Mouse (Mus musculus) layer of hippocampus, postnatal 10 days (tissue): ENCODE data around the gene Slc16a1. TPM values are rescaled to one million over a fixed set of nuclear protein-coding genes. Genes with fewer than 3 reads are reported as not detected.

Source experiments
- DNase-seq, 2 experiments: peaks; one replicate each; pipeline ENCODE4 v3.0.0; 2021; ENCODE audit warnings: low spot score in 2 of 2
- long read RNA-seq: library from polyadenylated mRNA; stranded (forward); transcript quantifications from one replicate; pipeline ENCODE4 v2.0.0, GENCODE M21; 2023
- total RNA-seq, 2 experiments: library from RNA; stranded (reverse); gene quantifications; 2 replicates each; pipeline ENCODE4 v1.2.3; 2021

The Slc16a1 gene
- total RNA-seq: 10 to 100 TPM; 76.3 to 82.4 TPM
- long read RNA-seq, full-length matches to known transcripts: 41 of 57 reads
- long read RNA-seq, partial matches to known transcripts: 14 of 57 reads
- long read RNA-seq, other reads (novel, unspliced or antisense): 2 of 57 reads

DNA sequence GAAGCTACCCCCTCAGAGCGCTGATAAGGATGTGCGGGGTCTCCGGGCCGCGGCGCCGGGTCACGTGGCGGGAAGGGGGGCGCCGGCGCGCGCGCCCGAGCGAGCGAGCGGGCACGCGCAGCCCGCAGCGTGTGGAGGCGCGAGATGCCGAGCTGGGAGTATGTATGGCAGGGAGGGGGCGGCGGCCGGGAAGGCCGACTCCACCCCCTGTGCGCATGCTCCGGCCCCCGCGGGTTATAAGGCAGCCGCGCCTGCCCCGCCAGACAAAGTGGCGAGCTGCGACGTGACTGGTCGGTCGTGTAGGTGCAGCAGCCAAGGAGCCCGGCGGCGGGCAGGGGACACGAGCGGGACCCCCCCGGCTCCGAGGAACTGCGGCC is at the start of gene Slc16a1:
Slc16a1 (plus strand) TSS at position 266 of the 377 bp plus-strand sequence.
- peak; percentile 81 to 89 for DNase-seq

DNA sequence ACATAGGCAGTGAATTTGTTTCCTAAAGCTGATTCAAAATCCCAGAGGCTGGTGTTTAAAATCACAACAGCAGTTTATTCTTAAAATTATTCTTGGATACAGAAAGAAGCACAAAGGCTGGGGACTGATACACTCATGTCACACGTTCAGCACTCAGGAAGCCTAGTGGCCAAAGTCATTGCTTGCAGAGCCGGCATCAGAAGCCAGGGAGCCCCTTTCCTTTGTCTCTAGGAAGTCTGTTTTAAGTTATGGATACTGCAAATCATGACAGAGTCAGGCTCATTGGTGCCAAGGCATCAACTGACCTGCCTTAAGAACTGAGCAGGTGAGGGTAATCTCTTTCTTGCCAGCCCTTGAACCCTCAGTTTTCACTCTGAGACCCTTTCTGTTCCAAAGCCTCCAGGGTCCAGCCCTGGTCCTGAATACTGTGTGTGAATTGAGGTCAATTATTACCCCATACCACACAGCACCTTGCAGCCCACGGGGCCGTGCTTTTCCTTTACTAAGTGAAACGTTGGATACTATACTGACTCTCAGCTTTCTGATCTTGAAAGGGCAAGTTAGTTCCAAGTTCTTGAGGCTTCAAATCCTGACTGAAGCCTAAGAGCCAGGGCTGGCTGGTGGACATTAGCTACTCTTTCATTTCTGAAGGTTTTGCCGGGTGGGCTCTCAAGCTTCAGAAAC is 41.9 kb upstream of the Slc16a1 start:
- no peak for DNase-seq

DNA sequence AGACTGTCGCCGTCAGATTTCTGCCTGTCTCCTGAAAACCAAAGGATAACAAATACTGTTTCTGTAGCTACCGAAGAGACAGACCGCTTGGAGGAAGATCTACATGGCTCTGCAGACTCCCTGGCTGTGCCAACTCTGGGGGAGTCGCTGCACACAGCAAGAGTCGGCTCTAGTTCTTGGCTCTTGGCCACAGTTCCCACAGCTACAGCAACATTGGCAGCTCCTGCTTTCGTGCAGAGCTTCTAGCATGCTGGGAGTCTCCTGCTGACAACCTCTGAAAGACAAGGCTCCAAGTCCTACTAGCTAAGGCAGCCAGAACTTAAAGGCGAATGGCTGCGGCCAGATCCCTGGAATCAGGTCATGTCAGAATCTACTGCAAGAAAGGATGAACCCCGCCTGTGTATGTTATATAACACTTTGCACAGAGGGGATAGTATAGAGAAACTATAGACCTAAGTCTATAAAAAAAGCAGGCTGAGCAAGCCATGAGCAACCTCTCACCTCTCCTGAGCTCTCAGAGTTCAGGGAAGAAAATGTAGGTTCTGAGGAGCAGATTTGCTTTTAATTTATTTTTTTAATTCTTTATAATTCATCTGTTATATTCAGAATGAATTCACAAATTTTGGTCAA is 41.2 kb upstream of the Slc16a1 start:
- peak; percentile 83 to 86 for DNase-seq

DNA sequence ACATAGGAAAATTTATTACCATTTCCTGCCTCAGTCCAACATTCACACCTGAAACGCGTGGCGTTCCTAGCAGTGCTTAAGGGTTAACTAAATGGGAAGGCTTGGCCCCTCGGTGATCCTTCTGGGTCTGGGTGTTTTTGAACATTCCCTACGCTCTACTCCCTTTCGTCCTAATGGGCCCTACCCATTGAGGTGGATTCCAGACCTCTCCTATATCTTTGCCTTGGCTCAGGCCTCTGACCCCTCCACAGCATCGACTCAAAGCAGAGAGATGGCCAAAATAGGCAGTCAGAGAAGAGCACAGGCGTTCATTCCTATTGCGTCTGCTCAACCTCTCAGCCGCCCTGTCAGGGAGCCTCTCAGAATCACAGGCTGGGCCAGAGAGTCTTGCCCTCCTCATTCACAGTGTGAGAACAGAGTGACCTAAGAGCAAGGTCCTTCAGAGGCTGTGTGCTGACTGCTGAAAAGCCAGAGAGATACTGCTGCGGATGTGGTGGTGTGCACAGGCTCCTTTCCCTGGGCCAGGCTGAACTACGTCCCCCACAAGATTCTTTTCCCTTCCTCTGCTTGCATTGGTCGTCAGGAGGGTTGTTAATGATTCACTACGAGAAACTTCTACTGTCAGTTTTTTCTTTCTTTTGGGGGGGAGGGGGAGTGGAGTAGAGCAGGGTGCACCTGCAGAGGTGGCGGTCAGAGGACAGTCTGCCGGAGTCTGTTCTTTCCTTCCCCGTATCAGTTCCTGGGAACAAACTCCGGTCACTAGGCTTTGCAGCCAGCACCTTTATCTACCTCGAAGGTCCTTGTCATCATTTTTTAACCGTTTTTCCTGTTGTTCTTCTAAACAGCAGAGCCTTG is 38.9 kb upstream of the Slc16a1 start:
- DNase-seq: no peak

DNA sequence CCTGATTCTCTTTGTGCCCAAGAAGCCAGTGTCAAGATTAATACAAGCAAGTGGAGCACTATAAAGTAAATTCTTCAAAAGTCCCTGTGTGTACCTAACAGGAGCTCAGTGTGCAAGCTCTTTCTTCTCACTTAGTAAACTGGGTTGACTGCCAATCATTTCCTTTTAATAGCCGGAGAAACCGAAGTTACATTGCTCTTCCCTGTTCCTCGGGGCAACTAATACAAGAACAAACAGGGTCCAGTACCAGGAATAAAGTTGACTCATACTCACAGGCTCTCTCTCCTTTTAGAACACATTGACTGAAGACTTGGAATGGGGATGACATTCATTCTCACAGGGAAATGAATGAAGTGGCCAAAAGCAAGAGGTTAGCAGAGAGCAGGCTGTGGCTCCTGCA is 37.8 kb upstream of the Slc16a1 start:
- no peak for DNase-seq

DNA sequence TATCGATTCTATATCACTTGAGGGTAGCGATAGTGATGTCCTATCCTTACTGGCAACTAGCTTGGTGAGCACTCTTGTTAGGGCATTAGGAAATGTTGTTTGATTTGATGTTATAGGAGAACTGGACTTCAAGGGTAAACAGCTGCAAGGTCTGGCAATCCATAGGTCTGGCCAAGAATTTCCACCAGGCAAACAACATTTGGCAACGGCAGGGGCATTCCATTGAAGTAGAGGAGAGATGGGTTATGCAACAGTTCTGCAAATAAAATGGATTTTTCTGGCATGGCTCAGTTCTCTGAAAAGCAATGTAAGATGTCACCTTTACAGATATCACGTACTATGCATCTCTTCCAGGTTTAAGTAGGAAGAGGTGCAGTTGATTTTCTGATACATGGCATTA is 36.8 kb upstream of the Slc16a1 start:
- DNase-seq: no peak

DNA sequence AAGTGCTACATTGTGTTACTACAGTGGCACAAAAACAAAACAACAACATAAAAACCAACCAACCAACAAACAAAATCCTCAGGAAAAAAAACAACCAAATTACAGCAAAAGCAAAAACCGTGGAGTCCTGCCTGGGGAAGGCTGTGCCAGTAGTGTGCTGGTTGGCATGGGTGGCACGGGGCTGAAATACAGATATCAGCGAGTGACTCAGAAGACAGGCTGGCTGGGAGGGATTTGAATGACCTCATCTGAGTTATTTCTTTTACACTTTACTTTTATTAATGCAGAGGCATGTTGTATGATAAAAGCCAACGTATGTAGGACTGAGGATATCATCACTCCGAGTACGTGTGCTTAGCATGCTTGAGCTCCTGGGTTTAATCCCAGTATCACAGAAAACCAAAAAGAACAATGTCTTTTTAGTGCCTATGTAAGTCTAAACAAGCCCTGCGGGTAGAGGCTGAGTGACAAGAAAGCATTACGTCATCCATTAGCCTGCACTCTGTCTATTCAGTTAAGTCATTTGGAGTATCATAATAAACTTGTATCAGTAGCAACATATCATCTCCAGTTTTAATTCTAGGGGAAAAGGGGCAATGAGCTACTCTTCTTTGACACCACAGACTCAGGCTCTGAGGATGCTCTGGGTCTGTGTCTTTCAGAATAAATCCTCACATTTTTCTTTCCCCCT is 28.6 kb upstream of the Slc16a1 start:
- DNase-seq: no peak

DNA sequence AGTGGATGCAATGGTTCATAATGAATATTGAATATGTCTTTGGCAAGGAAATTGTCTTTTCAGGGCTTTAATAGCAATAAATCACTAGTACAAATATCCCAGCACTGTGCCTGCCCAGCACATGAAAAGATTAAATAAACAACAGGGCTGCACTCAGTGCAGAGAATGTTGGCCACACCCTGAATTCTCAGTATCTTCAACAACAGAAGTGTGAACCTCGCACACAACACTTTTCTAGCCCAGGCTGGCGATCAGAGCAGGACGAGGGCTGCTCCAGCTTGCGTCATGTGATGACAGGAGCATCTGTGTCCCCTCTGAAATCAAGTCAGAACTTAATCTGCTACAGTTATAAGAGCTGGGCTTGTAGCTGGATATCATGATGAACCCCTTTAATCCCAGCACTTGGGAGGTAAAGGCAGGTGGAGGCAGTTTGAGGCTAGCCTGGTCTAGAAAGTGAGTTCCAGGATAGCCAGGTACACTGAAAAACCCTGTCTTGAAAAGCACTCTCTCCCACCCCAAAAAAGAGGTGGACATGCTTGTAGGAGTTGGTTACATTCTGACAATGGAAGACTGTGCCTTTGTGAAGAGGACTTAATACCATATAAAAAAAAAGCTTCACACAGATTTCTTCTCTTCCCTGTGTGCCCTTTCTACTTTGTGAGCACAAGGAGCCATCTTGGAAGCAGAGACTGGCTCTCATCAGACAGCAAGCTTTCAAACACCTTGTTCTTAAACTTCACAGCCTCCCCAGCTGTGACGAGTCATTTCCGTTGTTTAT is 27.8 kb upstream of the Slc16a1 start:
- no peak for DNase-seq

DNA sequence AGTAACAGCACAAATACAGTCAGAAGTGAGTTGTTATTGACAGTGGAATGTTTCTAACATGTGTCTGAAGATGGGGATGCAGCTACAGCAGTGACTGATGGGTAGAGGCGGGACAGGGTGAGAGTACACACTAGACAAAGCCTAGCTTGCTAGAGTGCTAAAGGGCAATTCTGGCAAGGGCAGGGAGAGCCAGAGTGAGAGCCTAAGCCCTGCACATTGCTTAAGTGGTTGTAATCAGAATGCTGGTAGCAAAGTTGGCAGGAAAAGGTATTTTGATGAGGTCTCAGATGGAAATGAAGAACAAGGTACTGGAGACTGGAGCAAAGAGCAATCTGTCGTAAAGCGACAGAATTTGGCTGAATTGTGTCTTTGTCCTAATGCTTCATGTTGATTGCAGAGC is 26.5 kb upstream of the Slc16a1 start:
- no peak for DNase-seq

DNA sequence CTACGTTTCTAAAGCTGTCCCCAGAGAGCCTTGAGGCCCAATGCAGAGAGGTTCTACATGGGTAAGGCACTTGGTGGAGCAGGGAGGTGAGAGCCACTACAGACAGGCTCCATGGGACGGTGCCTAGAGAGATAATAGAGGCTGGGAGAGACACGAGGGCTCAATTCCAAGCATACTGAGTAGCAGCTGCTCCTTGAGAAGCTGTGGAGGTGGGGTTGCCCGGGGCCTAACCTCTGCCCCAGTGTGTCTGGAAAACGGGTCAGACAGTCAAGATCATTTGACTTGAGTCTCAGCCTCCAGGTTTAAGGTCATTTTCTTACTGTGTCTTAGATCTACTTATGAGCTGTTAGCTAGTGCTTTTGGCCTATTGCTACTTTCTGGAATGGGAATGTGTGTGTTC is 25.4 kb upstream of the Slc16a1 start:
- DNase-seq: no peak

DNA sequence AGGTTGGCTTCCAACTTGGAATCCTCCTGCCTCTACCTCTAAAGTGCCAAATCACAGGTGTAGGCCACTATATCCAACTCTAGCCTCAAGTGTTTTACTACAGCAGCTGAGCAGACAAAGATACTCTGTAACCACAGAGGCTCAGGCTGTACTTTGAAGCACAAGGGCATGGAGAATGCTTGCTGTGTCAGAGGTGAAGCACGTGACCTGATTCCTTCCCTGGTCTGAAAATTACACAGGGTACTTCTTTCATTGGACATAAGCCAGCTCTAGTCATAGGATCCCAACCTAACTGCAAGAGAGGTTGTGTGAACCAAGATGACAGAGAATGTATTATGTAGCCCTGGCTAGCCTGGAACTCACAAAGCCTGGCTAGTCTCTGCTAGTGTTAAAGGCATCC is 24.4 kb upstream of the Slc16a1 start:
- no peak for DNase-seq

DNA sequence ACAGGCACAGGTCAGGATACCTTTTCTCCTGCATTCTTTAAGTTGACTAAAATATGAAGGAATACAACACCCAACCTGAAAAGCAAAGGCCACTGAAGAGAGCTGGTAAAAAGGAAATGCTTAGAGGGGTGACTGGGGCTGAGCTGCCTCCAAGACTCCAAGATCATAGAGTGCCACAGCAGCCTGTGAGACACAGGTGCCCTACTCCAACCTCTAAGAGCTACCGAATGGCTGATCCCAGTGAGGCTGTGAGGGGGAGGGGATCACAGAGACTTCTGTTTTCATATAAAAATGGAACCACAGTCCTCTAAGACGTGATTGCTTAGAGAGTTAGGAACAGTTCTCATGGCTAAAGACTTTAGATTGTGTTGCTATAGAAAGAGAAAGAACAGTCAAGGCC is 23.3 kb upstream of the Slc16a1 start:
- DNase-seq: no peak

DNA sequence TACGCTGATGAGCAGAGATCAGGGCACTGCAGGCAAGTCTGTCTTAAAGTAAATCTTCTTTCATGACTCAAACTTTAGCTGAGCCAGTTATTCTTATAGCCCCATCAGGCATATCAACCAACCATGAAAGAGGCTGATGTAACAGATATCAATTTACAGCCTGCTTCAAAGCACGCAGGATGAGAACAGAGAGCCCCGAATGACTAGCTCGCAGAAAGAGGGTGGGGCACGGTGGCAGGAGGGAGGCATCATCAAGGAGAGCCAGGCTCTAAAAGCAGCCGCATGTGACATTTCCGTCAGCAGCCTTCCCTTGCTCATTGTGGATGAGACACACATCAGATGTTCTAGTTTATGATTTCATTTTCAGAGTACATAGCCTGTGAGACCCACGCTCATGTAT is 22.3 kb upstream of the Slc16a1 start:
- DNase-seq: peak; percentile 23 to 37

DNA sequence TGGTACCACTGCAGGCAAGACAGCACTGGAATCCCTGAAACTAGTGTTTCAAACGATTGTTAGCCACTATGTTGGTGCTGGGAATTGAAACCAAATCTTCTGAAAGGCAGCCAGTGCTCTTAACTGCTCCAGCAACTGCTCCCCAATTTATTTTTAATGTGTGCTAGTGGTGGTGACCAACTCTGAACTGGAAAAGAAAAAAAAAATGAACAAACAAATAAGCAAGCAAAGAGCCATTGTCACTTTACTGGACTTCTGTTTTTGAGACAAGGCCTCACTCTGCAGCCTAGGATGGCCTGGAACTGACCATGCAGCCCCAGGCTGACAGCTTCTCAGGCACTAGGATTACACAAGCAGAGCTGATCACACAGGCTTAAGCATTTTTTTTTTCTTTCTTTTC is 16.6 kb upstream of the Slc16a1 start:
- no peak for DNase-seq

DNA sequence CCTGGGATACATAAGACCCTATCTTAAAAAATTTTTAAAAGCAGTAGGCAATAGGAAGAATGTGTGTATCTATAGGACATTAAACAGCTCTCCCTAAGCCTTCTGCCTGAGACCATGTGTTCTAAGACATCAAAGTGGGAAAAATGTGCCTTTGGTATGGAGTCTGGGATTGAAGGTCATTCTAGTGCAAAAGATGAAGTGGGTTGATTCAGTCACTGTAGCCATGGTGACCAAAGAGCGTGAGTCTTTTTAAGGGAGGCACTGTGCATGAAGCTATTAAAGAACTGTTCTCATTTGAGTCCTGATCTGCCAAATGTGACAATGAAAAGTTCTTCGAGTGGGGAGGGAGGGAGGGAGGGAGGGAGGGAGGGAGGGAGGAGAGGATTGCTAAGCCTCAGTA is 8.7 kb upstream of the Slc16a1 start:
- DNase-seq: no peak

DNA sequence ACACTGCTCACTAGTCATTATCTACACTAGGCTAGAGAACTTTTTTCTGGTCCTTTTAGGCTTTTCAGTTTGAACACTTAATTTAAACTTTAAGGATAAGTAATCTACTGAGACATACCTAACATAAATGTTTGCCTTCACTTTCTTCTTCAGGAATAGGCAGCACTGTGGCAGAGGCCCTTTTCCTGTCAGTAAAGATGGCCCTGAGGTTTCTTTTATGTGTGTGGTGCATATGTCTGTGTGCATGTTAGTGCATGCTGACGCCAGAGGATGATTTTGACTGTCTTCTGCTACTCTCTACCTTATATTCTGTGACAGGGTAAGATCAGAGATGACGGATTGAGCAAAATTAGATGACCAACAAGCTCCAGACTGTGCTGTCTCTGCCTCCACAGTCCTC is 7.5 kb upstream of the Slc16a1 start:
- no peak for DNase-seq

DNA sequence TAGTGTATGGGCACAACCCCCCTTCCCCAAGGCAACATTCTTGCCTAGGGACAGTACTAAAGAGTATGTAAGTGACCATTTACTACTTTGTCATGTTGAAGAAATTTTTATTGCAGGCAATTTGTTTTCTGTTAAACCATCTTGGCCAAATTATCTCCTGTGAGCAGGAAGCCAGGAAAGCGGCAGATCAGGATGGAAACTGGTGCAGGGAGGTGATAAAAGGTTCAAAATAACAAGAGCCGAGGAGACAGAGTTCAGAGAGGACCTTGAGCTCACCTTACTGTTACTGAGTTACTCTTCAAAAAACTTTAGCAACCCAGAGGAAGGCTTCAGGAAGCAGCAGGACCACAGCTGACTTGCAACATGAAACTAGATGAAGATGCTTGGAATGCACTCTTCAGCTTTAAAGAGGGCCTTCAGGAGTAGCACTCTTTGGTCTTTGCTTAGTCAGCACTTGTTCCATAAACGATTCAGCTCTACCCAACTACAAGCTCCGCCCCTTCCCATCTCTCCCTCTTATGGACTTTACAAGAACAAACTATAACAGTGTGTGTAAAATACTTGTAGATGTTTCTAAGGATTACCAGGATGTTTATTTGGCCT is 5.8 kb upstream of the Slc16a1 start:
- no peak for DNase-seq

DNA sequence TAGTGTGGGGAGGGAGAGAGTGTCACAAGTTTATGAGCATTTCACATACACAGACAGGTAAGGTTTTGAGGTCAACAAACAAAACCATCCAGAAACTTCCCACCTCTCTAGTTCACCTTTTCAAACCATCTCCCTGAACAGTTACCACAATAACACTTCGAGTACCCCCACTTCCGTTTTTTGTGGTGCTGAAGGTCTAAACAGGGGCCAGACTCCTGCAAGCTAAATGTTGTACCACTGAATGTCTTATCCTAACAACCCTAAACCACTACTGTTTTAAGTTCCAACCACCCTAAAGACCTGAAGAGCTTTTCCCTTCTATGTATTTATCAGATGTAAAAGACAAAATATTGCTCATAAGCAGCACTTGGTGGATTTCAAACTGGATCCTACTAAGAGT is 2.0 kb upstream of the Slc16a1 start:
- no peak for DNase-seq

DNA sequence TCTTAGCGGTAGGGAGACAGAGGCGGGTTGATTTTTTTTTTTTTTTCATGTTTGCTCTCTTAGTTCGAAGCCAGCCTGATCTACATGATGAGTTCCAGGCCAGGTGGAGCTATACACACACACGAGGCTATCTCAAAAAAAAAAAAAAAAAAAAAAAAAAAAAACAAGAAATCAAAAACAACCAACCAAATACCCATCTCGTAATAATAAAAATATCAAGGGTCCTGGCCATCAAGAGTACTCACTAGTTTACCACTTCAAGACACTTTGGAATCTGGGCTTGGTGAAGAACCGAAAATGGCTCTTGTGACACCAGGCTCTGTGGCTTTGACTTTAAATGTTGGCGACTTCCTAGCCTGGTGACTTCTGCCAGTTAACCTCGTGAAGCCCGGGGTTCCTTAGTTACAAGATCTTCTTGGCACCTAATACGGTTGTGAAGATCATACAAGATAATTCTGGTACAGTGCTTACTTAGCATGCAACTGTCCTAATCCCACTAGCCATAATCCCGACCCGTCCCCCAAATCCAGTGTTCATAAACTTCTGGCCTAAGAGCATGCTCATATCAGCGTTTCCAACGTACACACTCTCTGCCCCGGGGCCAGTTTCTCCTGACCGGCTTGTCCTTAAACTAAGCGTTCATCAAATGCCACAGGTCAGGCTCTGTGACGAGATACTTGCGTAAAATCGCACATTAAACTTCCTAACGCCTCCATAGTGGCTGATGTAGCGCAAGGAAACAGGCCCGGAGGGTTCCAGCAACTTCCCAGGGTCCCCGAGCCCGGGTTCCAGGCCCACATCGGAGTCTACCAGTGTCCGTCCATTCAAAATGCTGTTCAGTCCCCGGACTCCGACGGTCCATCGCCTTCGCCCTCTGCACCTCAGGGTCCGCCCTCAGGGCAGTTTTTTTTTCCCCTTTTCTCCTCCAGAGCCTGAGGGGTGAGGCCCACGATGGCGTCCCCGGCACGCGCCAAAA is 753 bp upstream of the Slc16a1 start:
- DNase-seq: no peak
